Mouse (Mus musculus): Measurements from ENCODE around the gene Nob1.

The Nob1 gene

DNA sequence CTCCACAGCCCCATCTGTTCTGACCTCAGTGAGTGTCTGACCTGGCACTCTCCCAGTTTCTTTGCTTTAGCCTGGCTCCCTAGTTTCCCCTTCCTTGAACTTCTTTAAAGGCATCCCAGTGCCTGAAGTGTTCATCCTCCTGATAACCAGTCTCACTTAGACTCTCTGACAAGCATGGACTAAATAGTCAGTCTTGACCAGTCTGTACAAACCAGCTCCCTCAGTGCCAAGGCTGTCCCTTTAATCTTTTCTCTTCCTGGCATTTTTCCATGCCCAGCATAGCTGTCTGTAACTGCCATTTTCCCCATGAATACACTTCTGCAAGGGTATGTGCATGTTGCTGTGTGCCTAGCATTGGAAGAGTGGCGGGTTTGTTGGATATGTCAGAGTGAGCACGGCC, 39.8 kb downstream of the Nob1 start:
- DNase-seq = no peak

DNA sequence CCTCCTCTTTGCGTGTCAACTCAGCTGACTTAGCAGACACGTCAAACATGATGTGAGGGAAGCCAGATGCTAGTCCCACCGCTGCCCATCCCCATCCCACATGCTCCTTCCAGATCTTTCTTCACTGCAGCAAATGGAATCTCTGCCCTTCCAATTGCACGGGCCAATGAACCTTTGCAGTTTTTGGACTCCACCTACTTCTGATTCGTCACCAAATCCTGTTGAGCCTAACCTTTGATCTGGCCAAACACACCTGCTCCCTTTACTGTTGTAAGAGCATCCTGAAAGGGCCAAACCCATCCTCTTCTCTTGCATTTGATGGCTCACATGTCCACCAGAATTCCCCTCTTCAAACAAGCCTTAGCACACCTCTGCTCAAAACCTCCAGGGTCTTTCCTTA, 40.2 kb downstream of the Nob1 start:
- DNase-seq = no peak

DNA sequence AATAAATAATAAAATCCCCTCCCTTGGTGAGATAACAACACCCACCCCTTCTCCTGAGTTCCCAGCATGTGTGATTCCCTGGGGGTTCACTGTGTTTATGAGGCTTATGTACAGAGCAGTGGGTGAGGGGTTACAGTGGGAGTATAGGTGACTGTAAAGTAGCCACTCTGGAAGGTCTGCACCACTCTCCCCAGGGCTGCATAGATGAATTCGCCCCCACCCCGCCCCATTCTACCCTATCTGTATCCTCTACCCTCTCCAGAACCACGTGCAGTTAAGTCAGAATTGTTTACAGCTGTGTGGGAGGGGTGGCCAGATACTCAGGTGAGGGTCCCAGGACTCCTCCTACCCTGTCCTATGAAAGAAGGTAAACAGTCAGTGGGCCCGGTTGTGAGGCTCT, 42.0 kb downstream of the Nob1 start:
- DNase-seq = no peak

DNA sequence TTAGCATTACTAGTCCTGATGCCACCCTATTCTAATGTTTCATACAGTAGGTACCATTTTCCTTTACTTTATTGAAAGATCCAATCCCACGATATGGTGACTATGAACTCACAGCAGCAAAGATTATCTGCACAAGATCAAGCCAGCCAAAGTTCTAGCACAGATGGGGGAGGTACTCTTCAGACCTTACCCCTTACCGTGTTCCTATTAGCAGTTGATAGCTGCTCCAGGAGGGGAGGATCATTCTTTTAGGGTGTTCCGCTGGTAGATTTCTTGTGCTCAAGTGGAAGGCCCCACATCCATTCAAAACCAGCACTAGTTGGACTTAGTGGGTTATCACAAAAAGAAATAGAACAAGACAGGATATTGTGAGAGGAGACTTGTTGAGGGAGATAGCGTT, 43.2 kb downstream of the Nob1 start:
- DNase-seq = no peak

DNA sequence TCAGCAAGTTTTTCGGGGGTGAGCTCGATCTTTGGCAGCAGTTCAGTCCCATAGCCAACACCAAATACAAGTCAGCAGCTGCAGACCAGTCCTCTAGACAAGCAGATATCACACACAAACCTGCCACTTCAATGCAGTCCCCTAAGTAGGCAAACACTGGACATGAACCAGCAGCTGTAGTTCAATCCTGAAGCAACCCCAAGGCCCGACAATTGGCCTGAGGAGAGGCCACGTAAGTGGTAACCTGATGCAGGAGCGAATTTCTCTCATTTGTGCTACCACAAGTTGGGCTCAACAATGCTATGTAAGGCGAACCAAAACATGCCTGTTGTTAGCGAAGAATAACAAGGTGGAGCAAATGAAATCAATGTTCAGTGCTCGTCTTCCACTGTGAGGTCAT, 44.1 kb downstream of the Nob1 start:
- DNase-seq = no peak

DNA sequence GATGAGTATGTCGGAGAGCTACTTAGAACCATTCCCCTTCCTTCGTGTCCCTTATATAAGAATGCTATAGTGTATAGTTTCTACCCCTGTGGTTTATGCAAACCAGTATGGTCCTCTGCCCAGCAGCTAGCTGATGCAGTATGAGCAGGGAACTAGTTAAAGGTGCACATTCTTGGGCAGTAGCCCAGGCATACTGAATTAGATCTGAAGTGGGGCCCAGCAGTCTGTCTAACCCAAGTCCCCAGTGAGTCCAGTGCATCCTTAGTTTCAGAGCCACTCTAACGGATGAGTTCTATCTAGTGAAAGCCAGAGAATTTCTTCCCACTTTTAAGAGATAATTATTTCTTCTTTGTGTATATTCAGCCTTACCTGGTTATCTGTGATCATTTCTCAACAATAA, 47.5 kb downstream of the Nob1 start:
- no peak for DNase-seq

DNA sequence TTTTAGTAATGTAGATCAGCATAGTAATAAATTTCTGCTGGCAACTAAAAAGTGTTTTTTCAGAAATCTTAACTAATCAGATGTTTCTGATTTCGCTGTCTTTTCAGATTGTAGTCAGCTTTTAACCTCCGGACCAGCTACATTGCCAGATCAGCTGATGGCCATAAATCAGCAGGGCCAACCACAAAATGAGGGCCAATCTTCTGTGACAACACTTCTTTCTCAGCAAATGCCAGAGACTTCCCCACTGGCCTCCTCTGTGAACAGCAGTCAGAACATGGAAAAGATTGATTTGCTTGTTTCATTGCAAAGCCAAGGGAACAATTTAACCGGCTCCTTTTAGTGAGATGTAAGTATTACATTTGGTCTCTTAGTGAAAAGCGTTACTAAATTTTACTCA, 54.5 kb downstream of the Nob1 start:
- no peak for DNase-seq
